Mouse (Mus musculus) frontal cortex, adult 2 months (tissue): ENCODE data around the gene Amdhd2. TPM values are rescaled to one million over a fixed set of nuclear protein-coding genes. Genes with fewer than 3 reads are reported as not detected.

ENCODE experiments used
- DNase-seq, 2 experiments: peaks; one replicate each; pipeline ENCODE4 v3.0.0; 2022; ENCODE audit warnings: low spot score in 1 of 2; ENCODE audit errors: extremely low spot score in 1 of 2
- polyA plus RNA-seq: library from polyadenylated mRNA; depleted of rRNA; stranded (reverse); fragments of >200 nt; gene quantifications from 2 replicates; pipeline ENCODE4 v1.2.3, GENCODE M21; 2012; rRNA removed

Gene Amdhd2
- 38.9 and 39.1 TPM in 2 replicates for polyA plus RNA-seq

DNA sequence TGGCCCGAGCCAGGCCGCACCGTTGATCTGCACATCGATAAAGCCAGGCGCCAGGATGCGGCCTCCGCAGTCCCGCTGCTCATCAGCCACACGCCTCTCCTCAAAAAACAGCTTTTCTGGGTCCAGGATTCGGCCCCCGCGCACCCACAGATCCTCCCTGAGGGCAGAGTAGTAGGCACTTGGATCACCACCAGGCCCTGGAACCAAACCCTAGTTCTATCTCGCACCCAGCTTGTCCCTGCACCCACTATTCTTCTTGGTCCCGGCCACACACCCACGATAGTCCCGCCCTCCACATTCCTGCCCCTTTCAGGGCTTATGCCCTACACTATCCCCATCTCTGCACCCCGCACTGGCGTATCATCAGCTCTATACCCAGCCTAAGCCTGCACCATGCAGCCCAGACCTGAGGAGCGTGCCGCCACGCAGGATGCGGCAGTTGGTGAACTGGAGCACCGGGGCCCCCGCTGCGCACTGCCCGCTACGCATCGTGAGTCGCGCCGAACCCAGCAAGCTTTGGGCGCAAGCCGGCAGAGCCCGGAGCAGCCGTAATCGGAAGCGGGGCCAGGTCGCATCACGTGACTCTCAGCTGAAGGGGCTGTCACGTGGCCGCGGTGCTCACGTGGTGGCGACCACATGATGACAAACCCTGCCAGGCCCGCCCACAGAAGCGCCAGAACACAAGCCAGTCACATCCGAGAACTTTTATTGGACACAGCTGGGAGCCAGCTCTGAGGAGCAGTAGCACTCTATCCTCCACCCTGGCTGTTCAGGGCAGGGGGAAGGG lies at the start of gene Amdhd2:
Amdhd2 (minus strand) TSS at position 591 of the 787 bp plus-strand sequence.
- peak; percentile 96 to 99 for DNase-seq

DNA sequence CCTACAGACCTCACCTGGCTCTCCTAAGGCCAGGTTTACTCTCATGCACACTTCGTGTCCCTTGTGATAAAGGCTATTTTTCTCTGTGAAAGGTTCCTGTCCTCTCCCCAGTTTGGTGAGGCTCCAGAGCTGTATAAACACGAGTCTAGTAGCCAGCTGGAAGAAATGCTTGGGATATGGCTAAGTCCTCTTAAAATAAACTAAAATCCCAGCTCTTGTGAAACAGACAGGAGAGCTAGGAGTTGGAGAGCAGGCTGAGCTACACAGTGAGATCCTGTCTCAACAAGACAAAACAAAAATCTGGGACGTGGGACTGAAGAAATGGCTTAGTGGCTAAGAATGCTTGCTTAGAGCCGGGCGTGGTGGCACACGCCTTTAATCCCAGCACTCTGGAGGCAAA lies 49.6 kb upstream of the Amdhd2 start:
- DNase-seq: no peak

DNA sequence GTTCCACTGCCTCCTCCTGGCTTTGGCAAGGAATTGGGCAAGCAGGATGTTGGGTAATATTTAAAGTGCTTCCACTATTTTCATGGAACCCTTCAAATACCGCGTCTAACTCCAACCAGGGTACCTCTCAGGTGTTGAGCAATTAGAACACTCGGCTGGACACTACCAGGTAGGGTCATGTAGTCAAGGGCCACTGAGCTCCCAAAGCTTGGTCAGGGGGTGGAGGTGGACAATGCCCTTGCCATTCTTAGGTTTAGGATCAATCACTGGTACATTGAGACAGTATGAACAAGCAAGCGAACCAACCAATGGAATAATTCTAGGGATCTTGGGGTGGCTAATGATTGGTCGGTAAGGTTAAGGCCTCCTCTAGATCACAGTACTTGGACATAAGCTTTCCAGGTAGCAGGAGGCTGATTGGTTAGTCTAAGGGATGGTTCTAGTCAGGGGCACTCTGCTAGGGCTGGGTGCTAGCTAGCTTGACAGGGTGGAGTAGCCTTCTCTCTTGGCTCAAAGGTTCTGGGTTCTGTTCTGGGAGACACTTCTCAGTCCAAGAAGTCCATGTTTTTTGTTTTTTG lies 49.0 kb upstream of the Amdhd2 start:
- DNase-seq: no peak

DNA sequence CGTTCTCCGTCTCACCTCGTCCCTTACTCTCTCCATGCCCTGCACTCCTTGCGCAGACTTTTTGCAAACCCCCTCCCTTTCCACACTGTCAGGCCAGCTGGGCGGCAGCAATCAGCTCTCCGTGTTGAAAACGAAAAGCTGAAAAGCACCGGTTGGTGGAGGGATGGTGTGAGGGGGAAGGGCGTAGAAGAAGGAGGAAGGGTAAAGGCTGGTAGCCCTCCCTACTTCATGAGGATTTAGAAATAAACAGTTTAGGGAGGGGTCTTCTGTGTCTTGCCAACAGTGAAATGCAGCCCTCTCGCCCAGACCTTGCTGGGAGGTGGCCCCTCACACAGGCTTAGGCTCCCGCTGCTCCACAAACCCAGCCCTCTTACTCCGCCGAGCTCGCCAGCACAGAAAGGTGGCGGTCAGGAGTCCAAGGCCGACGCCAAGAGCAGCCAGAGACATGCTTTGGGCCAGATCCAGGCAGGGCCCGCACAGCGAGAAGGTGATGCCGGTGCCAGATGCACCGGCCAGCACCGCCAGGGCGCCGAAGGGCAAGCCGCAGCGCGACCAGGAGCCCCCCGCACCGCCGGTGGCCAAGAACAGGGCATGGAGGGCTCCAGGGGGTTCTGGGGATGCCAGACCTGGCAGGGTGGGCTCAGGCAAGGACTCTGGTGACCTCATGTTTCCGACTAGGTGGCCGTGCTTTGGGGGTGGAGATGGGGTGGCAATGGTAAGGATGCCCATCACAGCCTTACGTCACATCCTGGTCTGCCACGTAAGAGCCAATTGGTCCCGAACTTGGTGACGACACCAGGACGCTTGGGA lies 48.3 kb upstream of the Amdhd2 start:
- DNase-seq: peak; percentile 86 to 92

DNA sequence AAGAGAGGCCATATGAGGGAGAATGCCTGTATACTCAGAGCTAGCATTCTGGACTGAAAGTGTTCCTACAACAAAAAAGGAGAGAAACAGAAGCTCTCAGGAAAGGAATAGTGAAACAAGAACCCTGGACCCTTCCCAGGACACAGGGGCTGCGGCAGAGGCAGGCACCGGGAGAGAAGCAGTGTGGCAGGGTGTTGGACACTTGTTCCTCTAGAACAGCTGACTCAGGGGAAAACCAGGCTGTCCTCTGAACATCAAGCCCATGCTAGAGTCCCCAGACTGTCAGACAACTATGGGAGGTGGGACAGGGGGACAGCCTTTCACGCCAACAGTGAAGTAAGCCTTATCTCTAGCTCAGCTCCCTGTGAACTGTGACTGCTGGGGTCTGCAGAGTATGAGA lies 47.0 kb upstream of the Amdhd2 start:
- no peak for DNase-seq

DNA sequence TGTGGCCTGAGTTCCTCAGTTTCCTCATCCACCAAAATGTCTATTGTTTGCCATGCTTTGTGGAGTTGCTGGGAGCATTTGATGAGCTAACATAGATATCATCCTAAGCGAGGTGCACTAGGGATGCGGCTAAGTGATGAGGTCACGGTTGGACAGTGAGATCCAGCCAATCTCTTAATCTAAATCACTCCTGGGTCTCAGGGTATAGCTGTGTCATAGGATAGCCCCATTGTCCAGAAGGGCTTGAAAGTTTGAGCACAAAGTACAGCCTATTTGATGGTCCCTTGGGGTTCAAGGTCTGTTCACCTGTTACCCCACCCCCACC lies 46.3 kb upstream of the Amdhd2 start:
- no peak for DNase-seq

DNA sequence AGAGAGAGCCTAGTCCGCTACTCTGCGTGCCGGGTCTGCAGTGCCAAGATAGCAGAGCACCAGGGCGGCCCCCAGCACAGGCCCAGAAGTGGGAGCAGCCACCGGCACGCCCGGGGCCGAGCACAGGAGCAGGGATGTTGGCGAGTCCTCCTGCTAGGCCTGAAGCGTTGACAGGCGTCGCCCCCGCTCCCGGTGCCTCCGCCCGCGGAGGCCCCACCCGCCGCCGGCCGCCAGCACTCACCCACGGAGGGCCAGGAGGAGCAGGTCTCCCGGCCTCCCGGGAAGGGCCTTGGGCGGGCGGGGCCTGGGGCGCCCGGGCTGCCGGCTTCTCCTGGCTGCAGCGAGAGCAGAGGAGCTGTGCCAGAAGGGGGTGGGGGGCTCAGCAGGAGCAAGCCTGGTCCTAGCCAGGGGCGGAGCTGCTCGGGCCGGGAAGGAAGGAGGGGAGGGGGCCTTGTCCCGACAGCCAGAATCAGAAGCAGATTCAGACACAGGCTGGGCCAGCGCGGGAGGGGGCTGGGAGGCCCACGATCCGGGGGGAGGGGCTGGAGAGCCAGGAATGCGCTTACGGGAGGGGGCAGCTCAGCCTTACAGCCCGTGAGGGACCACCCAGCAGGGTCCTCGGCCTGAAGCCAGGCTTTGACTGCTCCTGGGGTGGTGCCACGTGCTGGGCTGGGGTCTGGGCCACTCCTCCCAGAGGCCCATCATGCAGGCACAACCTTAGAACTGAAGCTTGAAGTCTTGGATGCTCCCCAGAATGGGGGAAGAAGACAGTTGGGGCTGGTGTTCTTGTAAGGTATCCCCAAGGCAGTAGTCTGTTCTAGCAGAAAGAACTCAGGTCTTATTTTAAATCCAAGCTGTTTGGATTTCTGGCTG lies 45.7 kb upstream of the Amdhd2 start, which contains the start of gene Ntn3:
Ntn3 (minus strand) TSS at position 489 of the 873 bp plus-strand sequence.
- DNase-seq: peak in 1 of 2 experiments; percentile 44

DNA sequence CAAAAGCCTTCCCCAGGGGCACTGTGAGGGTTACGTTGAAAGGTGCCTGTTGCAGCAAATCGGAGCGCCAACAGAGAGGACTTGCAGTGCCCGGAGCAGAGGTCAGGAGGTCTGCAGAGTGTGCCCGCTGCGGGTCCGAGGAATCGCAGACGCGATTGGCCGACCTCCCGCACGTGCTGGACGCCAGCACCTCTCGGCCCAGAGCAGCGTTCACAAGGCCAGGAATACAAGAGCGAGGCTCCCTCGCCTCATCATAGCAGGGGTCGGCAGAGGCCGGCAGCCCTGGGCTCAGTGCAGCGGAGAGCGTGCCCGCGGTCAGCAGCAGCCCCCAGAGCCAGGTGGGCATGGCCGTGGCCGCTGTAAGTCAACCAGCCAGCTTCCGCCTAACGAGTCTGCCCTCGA lies 45.1 kb upstream of the Amdhd2 start:
- DNase-seq: no peak

DNA sequence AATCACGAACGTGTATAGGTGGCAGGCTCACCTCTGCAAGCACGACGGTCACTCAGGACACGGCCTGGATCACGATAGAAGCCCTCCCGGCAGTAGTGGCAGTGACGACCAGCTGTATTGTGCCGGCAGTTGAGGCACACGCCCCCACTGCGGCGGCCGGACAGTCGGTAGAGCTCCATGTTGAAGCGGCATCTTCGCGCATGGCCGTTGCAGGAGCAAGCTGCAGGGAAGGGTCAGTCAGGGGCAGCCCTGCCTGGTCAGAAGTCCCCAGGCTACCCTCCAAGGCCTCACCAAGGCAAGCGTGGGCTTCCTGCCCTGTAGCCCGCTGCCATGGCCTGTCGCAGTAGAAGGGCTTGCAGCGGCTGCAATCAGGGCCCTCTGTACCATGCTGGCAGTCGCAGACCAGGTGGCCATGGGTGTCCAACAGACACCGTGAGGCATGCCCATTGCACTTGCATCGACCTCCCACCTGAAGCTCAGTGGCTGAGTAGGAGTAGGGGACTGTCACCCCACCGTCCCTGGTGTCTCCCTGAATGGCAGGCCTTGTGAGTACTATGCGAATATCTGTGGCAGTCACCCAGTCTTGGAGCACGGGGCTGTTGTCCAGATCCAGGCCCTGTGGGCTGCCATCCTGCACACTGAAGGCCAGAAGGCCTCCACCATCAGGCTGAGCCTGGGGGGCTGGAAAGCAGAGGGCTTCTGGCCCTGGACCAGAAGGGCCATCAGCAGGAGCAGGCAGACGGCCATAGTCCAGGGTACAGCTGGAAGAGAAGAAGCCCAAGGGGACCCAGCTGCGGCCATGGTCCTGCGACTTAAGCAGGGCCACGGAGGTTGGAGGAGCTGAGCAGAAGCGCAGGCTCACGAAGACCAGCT lies 44.4 kb upstream of the Amdhd2 start:
- DNase-seq: no peak

DNA sequence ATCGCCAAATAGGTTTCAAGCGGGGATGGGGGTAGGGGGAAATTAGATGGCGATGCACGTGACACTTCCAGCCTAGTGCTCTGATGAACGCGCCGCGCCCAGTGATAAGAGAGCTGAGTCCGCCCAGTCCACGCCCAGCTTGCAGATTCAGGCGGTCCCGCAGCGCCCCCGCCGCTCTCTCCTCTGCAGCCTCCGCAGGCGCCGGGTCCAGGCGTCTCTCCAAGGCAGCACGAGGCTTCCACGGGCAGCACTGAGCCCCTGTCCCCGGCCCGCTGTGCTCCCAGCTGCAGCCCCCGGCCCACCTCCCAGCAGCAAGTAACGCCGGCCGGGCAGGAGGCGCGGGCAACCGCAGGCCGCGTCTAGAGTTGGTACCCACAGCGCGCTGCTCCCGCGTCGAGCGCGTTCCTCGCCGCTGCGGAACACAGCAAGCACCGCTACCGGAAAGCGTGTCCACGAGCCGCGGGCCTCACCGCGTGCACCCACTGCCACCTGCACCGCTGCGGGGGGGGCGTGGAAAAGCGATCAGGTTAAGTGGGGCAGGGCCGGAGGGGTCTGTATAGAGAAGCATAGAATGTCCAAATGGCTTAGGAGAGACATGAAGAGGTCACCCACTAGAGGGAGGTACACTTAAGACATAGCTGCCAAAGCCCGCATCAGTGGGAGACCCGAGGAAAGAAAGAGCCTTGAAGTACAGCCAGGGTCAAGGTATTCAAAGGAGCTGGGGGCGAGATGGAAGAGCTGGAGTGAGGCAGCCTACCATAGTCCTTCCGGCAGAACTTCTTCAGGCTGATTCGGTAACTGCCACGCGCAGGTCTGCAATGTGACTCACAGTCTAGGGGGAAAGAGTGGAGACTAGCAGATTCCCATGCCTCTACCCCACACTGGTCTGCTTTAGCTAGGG lies 43.1 kb upstream of the Amdhd2 start:
- peak in 1 of 2 experiments; percentile 79 for DNase-seq

DNA sequence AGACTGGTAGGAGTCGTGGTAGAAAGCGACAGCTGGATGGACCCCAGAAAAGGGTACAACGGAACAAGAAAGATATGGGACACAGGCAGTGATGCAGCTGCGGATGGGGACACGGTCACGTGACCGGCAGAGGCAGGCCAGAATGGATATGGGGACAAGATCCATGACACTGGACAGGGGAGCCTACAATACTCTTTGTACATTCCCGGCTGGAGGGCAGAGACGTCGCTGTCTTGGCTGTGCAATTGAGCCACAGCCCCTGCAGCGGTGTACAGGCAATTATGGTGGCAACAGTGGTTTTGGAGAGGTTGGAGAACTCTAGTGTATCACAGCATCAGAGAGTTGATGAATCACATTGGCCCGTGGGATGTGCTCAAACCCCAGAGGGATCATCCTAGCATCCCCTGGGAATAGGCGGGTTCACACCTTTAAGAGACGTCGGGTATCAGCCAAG lies 42.4 kb upstream of the Amdhd2 start:
- DNase-seq: peak in 1 of 2 experiments; percentile 57

DNA sequence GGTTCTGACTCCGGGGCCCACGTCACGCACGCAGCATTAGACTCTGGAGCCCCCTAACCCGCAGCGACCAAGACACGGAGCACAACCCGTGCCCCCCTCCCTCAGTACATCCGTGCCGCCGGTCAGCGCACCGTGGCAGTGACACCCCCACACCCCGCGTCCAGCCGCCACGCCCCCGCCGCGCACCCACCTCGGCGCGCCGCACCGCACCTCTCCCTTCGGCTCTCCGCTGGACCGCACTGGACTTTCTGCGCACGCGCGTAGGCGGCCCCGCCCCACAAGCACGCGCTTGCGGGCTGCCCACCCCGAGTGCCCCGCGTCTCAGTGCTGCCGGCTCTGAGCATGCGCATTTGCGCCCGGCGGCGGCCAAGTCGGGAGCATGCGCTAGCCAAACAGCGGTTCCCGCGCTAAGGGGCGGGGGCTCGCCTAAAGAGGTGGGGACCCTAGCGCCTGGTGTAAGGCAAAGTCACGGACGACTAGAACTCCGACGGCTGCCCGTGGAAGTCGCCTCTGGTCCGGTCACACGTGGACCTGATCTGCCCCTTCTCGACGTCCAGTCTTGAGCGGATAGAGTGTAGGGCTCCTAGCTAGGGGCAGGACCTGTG lies 41.8 kb upstream of the Amdhd2 start, which contains the start of gene Tbc1d24:
Tbc1d24 (minus strand) TSS at position 279 of the 605 bp plus-strand sequence.
- peak; percentile 84 to 95 for DNase-seq

DNA sequence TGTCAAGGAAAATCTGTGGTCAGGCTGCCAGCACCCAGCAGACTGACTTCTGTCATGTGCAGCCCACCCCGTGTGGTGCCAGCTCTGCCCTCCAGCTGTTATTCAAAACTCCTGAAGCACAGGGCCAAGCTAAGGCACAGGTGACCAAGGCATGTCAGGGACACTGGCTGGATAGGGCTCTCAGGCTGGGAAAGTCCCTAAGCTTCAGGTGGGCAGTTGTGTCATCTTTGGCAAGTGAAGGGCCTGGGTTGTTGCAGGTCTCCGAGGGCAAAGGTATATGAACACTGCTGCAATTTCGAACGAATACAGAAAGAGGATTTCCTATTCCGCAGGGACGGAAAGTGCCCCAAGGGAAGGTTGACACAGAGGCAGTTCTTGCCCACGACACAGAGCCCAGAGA lies 41.3 kb upstream of the Amdhd2 start:
- no peak for DNase-seq

DNA sequence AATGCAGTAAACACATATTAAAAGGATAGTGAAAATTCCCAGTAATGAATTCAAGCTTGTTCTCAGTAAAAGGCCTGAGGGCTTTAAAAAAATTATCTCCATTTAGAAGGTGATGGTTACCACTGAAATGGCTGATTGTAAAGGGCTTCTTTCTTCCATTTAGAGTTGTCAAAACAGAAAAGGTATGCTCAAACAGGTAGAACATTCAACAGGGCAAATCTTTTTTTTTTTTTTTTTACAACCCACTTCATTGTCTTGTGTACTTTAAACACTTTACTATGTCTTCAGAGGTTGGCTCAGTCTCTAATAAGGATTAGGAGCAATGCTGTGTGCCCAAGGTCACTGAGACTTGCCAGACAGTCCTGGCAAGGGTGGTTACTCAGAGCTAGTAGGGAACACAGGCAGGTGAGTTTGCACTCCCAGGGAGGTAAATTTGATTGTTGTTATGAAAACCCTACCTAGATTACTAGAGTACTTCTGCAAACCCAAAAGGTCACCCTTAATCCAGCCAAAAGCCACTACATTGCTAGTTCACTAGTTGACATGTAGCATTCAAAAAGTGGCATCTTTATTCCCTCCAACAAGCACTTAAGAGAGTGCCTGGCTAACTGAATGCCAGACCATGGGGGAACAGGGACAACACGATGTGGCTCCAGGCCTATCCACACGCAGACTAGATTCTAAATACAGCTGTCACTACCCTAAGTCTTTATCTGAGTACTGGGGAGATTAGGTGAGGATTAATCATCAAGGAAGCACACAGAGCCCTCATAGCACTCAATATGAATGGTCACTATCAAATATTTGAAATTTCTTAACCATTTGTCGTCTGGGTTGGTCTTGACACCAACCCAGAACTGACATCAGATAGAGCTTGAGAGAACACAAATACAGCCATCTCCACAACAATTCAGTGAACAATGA lies 40.3 kb upstream of the Amdhd2 start:
- no peak for DNase-seq

DNA sequence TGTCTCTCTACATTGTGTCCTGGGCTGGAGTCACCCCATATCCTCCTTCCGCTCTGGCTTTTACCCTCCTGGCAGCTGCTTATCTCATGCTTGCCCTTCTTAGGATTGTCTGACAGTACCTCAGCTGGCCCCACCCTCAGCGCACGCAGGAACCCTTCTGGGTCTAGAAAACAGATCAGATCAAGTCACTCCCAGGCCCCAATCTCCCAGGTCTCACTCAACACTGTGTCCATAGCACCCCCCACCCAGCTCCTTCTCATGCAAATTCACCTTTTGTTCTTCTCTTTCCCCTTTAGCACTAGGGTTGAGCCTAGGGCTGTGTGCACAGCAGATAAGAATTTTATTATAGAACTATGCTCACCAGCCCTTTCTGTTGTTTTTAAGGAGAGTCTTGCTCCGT lies 39.5 kb upstream of the Amdhd2 start:
- DNase-seq: no peak

DNA sequence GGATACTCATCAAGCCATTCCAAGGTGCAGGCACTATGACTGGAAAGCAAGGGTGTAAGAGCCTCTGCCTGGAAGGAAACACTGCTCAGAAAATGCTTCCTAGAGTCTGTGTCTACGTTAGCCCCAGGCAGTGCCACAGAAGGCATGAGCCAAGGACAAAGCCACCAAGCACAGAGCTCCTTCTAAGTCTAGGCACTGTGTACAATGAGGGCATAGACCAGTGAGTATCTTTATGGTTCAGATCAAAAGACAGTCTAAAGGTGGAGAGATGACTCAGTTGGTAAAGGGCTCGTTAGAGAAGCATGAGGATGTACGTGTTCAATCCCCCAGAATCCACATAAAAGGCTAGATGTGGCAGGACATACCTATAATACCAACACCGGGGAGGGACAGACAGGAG lies 37.5 kb upstream of the Amdhd2 start:
- DNase-seq: no peak

DNA sequence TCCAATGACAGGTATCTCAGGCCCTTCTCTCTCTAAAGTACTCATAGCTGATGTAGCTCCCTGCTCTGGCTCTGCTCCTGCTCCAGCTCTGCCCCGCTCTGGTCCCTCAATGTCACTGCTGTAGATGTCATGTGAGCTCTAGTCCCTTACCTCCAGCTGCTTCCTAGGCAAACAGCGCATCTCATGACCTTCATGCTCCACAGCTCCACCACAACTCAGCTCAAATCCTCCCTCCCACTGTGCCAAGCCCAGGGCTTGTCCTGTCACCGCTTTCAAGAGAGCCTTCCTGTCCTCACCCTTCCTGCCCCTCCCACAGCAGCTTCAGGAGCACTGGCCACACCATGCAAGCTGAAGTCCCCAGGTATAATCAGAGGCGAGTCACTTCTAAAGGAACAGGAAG lies 36.2 kb upstream of the Amdhd2 start:
- DNase-seq: no peak
